Mouse (Mus musculus) 3134 (cell line): ENCODE data around the gene Dnttip1.

Source experiments
- DNase-seq: peaks from one replicate; pipeline ENCODE4 v3.0.0-alpha.2; 2011; ENCODE audit warnings: low spot score; ENCODE audit not compliant: insufficient read length; ENCODE audit errors: extremely low read depth

Gene Dnttip1

DNA sequence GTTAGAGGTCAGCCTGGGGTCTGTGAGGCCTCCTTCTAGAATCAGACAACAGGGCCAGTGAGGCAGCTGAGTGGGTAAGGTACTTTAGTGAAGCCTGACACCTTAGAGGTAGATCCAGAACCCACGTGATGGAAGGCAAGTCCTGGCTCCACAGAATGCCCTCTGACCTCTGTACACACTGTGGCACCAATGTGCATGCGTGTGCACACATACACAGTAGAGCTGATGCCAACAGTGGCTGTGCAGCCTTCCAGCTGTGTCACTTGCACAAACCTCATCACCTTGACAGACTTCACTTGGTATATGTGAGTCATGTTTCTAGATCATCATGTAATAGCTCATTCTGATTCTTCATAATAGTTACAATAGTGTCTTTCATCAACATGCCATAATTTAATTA lies 6.7 kb downstream of the Dnttip1 start:
- DNase-seq = no peak

DNA sequence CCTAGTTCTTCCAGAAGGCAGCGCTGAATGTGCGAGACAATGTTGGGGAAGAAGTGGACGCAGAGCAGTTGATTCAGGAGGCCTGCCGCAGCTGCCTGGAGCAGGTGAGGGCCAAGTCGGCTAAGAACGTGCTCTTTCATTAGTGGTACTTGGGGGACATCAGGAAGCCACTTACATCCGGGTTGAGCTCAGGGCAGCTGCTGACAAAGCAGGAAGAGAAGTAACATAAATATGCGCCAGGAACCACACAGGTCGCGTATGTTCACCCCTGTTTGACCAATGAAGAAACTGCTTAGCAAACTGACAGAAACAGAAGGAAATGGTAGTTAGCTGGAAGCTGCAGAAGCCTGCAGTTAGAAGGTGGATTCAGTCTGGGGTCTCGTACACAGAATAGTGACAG lies 8.3 kb downstream of the Dnttip1 start:
- DNase-seq = no peak

DNA sequence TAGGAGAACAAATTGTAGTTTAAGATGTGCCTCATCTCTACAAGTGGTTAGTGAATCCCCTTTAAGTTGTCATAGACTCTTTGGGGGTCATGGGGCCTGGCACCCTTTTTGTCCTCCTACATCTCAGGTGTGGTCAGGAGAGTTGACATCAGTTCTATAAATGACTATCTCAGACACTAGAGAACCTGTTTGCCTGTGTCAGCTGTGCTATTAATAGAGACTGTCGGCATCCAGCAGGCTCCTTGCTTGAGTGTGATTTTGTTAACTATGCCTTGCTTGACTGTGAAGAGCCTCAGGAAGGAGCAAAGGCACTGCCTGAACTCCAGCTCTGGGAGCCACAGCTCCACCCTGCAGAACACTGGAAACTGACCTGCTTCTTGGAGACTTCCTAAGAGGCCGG lies 9.0 kb downstream of the Dnttip1 start:
- DNase-seq = no peak

- DNase-seq = no peak
Measured at GRCm38 (mm10) chr2:164757841-164758240, 12.1 kb downstream of the Dnttip1 start.

DNA sequence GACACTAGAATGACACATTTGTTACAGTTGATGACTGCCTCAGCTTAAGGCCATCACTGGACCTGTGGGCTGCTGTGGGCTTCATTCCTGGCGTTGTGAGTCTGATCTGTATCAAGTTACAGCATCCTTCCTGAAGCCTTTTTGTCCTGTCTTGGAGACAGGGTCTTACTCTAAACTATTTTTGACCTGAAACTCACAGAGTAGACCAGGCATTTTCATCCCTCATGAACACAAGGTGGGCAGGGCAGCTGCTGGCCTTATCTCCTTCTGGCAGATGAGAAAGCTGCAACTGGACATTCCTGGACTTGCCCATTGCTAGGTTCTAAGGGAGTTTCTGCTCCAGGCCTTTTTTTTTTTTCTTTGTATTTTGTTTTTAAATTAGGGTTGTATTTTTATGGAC lies 12.9 kb downstream of the Dnttip1 start:
- DNase-seq = no peak

- DNase-seq = no peak
Measured at GRCm38 (mm10) chr2:164760059-164760833, 14.5 kb downstream of the Dnttip1 start.

DNA sequence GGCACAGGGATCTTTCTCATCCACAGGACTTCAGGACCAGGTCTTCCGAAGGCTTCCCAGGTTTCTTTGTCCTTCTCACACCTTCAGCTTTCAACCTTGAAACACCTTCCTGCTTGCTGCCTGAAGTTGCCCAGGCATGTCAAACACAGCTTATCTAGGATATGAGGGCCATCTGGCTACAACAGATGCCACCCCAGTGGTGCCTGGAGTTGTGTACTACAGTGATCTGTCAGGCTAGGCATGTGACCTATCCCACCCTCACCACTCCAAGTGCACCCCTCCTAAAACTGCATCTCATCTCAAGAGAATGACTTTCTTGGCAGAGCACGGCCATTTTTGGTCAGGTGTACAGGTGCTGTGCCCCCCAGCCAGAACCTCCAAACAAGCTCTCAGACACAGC lies 15.7 kb downstream of the Dnttip1 start:
- no peak for DNase-seq

GRCm38 (mm10) chr2:164761971-164762370 lies 16.2 kb downstream of the Dnttip1 start:
- no peak for DNase-seq

DNA sequence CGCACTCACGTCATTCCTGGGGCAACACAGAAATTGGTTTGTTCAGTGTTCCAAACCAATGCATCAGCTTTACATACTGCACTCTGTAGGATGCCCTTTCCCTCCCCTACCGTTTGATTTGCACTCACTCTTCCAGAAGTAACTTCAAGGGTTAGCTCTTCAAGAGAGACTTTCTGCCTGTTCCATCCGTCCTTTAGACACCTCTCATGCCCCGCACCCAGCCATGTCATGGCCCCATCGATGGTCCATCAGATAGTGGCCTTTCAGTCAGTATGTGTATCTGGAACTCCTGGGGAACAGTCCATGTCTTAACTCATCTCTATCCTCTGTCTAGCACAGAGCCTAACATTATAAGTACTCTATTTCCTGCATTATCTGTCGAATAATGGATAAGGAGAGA lies 16.8 kb downstream of the Dnttip1 start:
- no peak for DNase-seq

DNA sequence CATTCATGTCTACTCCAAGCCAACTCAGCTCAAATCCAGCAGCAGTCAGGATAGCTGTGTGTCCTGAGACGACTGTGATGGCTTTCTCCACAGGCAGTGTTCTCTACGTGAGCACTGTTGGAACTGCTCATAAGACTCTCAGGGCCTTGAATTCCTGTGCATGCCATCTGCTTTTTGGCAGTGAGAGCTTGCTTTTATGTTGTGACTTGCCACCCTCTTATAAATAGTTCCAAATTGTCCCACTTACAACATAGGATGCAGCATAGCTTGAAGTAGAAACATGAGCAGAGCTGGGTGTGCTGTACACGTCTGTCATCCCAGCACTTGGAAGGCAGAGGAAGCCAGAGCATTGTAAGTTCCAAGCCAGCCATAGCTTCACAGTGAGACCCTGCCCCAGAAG lies 20.1 kb downstream of the Dnttip1 start:
- no peak for DNase-seq

GRCm38 (mm10) chr2:164767812-164768540 lies 22.2 kb downstream of the Dnttip1 start:
- DNase-seq = peak; percentile 32

DNA sequence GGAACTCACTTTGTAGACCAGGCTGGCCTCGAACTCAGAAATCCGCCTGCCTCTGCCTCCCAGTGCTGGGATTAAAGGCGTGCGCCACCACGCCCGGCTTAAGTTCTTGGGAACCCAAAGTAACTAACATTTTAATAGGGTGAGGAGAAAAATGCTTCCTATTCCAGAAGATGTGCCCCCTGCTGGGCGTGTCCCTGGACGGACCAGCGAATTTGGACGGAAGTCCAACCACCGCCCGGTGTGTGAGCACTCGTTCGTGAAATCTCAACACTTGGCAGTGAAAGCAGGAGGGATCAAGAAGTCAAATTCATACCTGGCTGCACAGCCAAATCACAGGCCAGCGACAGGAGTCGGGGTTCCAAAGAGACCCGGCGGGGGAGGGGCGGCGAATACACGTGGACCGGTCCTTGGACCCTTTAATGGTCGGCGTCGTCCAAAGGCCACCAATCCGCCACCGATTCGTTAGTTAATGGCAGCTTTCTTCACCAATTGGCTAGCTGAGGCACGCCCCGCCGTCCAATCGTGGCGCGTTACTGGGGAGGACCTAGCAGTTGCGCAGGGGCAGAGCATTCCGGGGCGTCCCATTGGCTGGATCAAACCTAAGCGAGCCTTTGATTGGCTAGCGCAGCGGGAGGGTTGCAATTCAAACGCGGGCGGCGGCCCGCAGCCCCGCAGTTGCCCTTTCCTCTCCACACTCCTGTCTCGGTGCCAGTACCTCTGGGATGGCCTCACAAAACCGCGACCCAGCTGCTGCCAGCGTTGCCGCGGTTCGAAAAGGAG lies 23.7 kb downstream of the Dnttip1 start, which contains the start of gene Ube2c:
TSS of gene Ube2c (plus strand) at position 641 of the 780 bp plus-strand sequence.
- peak; percentile 98 for DNase-seq

- DNase-seq = no peak
Measured at GRCm38 (mm10) chr2:164770279-164770678, 24.5 kb downstream of the Dnttip1 start.

GRCm38 (mm10) chr2:164771123-164771522 lies 25.3 kb downstream of the Dnttip1 start:
- no peak for DNase-seq

DNA sequence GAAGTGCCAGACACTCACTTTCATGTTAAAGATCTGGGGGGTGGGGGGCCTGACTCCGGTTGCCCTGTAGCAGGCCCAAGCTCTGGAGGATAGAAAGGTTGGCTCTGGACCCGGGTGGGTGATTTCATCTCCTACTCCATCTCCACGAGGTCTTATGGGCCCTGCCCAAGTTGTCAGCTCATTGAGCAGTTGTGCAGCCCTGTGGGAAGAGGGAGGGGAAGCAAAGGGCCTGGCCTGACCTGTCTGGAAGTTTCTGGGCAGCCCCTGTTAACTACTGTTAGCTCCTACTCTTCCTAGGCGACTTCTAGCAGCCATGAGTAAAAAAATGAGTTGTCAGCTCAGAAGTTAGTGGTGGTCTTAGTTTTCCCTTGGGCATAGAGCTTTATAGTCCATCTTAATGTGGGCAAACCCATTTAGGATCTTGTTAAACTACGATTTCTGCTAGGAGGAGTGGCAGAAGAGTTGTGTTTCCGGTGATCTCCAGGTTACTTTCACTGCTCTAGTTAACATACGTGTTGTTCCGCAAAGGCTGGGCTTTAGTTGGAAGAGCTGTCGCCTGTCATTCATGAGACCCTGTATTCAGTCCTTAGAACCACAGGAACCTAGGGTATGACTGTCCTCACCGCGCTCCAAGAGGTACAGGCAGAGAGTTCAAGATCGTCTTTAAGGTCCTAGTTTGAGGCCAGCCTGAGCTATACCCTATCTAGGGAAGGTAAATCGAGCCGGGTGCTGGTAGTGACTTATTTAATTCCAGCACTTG lies 27.6 kb downstream of the Dnttip1 start:
- DNase-seq = no peak

DNA sequence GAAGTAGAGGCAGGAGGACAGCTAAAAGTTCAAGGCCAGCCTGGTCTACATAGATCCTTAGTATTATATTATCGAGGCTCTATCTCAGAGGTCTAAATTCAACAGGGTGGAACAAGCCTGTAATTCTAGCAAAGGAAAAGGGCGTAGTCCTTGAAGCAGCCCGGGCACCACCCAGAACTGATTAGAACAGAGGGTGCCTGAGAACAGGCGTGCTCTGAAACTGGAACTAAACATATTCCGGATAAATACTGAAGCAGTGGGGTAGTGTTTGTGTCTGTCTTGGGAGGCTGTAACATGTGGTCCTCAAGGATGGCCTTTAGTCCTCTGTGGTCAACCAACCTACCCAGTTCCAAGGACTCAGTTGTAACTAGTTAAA lies 28.2 kb downstream of the Dnttip1 start:
- no peak for DNase-seq

GRCm38 (mm10) chr2:164776130-164776529 lies 30.3 kb downstream of the Dnttip1 start:
- peak; percentile 50 for DNase-seq

GRCm38 (mm10) chr2:164776801-164777200 lies 31.0 kb downstream of the Dnttip1 start:
- no peak for DNase-seq

- DNase-seq = no peak
Measured at GRCm38 (mm10) chr2:164777246-164778014, 31.6 kb downstream of the Dnttip1 start.

- DNase-seq = no peak
Measured at GRCm38 (mm10) chr2:164778015-164778287, 32.2 kb downstream of the Dnttip1 start.
